Mouse (Mus musculus): Measurements from ENCODE around the gene Erc1.

GRCm38 (mm10) chr6:119669746-119670145, 178.2 kb downstream of the Erc1 start:
- TF ChIP-seq CTCF (IDR thresholded peaks at IDR 0.05; ENCODE audit: low read depth) (no peak), EP300 (optimal IDR thresholded peaks at IDR 0.05) (no peak)

Data from stomach, postnatal 0 days (tissue).